In genomic region chr16:20498677-20499475, GRCm38 (mm10) we compare ENCODE assay signal across 8 mouse cellular contexts. TPM values are rescaled to one million over a fixed set of nuclear protein-coding genes. Genes with fewer than 3 reads are reported as not detected.
DNase-seq lines count a peak whose midpoint lies in the region; ATAC-seq and TF ChIP-seq lines count a peak whose summit lies in the region.

TSS of gene Eif2b5 (plus strand) at chr16:20498817.

- H3K27me3 ChIP-seq in forebrain, embryonic 10.5 days (ENCODE audit: poor library complexity, severe bottlenecking) = peaks cover 15% of the 10 kb centered on the region
- no peaks in the 10 kb centered on the region for H3K27me3 ChIP-seq in heart, embryonic 15.5 days
- no peaks in the 10 kb centered on the region for H3K27me3 ChIP-seq in liver, embryonic 14.5 days (ENCODE audit: control insufficient read depth, insufficient read depth, low read length)
- H3K27me3 ChIP-seq in neural tube, embryonic 11.5 days (ENCODE audit: control insufficient read depth, insufficient read depth, low read length) = peaks cover 4% of the 10 kb centered on the region; the same call in 1 of the 2 replicates
- no peaks in the 10 kb centered on the region for H3K27me3 ChIP-seq in stomach, postnatal 0 days (ENCODE audit: control insufficient read depth, insufficient read depth, low read length)

- DNase-seq in CD8-positive naive resting alpha-beta T cell, adult 2 months (ENCODE audit: low read depth in 2 of 2, low spot score in 2 of 2) = peak; percentile 79 to 82
- DNase-seq in c-Kit-positive CD71-negative TER-119-negative erythroid progenitor cells, embryonic 14.5 days (ENCODE audit: low read depth) = peak; percentile 83
- DNase-seq in forebrain, embryonic 10.5 days (ENCODE audit: extremely low spot score, low spot score) = peak; percentile 88
- peak; percentile 95 to 97 for DNase-seq in kidney, postnatal 25 days
- DNase-seq in liver, embryonic 14.5 days (ENCODE audit: low read depth in 3 of 3, low spot score in 3 of 3) = peak; percentile 82 to 86 (median 84)
- peak; percentile 88 for DNase-seq in neural tube, embryonic 11.5 days (ENCODE audit: low spot score)
- peak; percentile 94 for DNase-seq in stomach, postnatal 0 days (ENCODE audit: low spot score)

- TF ChIP-seq CTCF in liver, embryonic 14.5 days (IDR thresholded peaks at IDR 0.05; ENCODE audit: low read depth) = no peak
- TF ChIP-seq CTCF in stomach, postnatal 0 days (IDR thresholded peaks at IDR 0.05; ENCODE audit: low read depth) = peak; percentile 29; the same call in 1 of the 2 replicates

- H3K36me3 ChIP-seq in forebrain, embryonic 10.5 days (replicated peaks) = peaks cover 39% of the 10 kb centered on the region
- peaks cover 32% of the 10 kb centered on the region for H3K36me3 ChIP-seq in heart, embryonic 15.5 days
- peaks cover 27% of the 10 kb centered on the region for H3K36me3 ChIP-seq in liver, embryonic 14.5 days (replicated peaks; ENCODE audit: control insufficient read depth, insufficient read depth, low read depth)
- peaks cover 18% of the 10 kb centered on the region for H3K36me3 ChIP-seq in neural tube, embryonic 11.5 days (ENCODE audit: control insufficient read depth, insufficient read depth, low read length)
- H3K36me3 ChIP-seq in stomach, postnatal 0 days (ENCODE audit: control insufficient read depth, insufficient read depth, low read length) = peaks cover 18% of the 10 kb centered on the region

- peak within 1 kb of the TSS; percentile 94 for H3K9ac ChIP-seq in heart, embryonic 15.5 days
- H3K9ac ChIP-seq in liver, embryonic 14.5 days (replicated peaks) = peak within 1 kb of the TSS; percentile 69
- H3K9ac ChIP-seq in neural tube, embryonic 11.5 days (ENCODE audit: low read length) = peak within 1 kb of the TSS; percentile 94
- peak within 1 kb of the TSS; percentile 91 for H3K9ac ChIP-seq in stomach, postnatal 0 days (ENCODE audit: low read length)

- H3K4me3 ChIP-seq in forebrain, embryonic 10.5 days = peak within 1 kb of the TSS; percentile 86
- peak within 1 kb of the TSS; percentile 86 for H3K4me3 ChIP-seq in heart, embryonic 15.5 days
- peak within 1 kb of the TSS; percentile 81 to 96 for H3K4me3 ChIP-seq in liver, embryonic 14.5 days (ENCODE audit: insufficient read depth in 1 of 2, low read depth in 2 of 2, low read length in 2 of 2)
- peak within 1 kb of the TSS; percentile 89 for H3K4me3 ChIP-seq in neural tube, embryonic 11.5 days (ENCODE audit: low read depth, low read length)
- H3K4me3 ChIP-seq in stomach, postnatal 0 days (ENCODE audit: low read depth, low read length) = peak within 1 kb of the TSS; percentile 85

- H3K4me2 ChIP-seq in heart, embryonic 15.5 days = peak within 1 kb of the TSS; percentile 83
- H3K4me2 ChIP-seq in liver, embryonic 14.5 days (ENCODE audit: low read depth) = peak within 1 kb of the TSS; percentile 83
- peak within 1 kb of the TSS; percentile 75 for H3K4me2 ChIP-seq in neural tube, embryonic 11.5 days (ENCODE audit: low read depth)
- peak within 1 kb of the TSS; percentile 76 for H3K4me2 ChIP-seq in stomach, postnatal 0 days (replicated peaks; ENCODE audit: low read depth)

- no peak for TF ChIP-seq EP300 in liver, embryonic 14.5 days (IDR thresholded peaks at IDR 0.05; ENCODE audit: low read depth)
- no peak for TF ChIP-seq EP300 in stomach, postnatal 0 days (optimal IDR thresholded peaks at IDR 0.05)

- ATAC-seq in heart, embryonic 15.5 days (replicated peaks; ENCODE audit: insufficient number of reproducible peaks, insufficient read depth, low FRiP score, low read depth) = peak; percentile 93
- ATAC-seq in liver, embryonic 14.5 days (ENCODE audit: insufficient read depth) = peak; percentile 90
- peak; percentile 92 for ATAC-seq in neural tube, embryonic 11.5 days (ENCODE audit: insufficient read depth, low FRiP score, low TSS enrichment)
- ATAC-seq in stomach, postnatal 0 days (ENCODE audit: low FRiP score, low TSS enrichment) = peak; percentile 94

- H3K9me3 ChIP-seq in forebrain, embryonic 10.5 days = no peaks in the 10 kb centered on the region
- no peaks in the 10 kb centered on the region for H3K9me3 ChIP-seq in heart, embryonic 15.5 days (replicated peaks)
- no peaks in the 10 kb centered on the region for H3K9me3 ChIP-seq in liver, embryonic 14.5 days (ENCODE audit: control insufficient read depth, low read length)
- no peaks in the 10 kb centered on the region for H3K9me3 ChIP-seq in neural tube, embryonic 11.5 days (ENCODE audit: control insufficient read depth, low read length)
- H3K9me3 ChIP-seq in stomach, postnatal 0 days (ENCODE audit: control insufficient read depth, low read length) = no peaks in the 10 kb centered on the region

- H3K4me1 ChIP-seq in forebrain, embryonic 10.5 days = peaks cover 26% of the 10 kb centered on the region
- H3K4me1 ChIP-seq in heart, embryonic 15.5 days (replicated peaks) = peaks cover 15% of the 10 kb centered on the region
- peaks cover 4 to 18% of the 10 kb centered on the region in 2 experiments; a peak in 3 of 4 replicates for H3K4me1 ChIP-seq in liver, embryonic 14.5 days (replicated peaks; ENCODE audit: control insufficient read depth in 2 of 2, insufficient read depth in 2 of 2, low read length in 1 of 2)
- H3K4me1 ChIP-seq in neural tube, embryonic 11.5 days (ENCODE audit: control insufficient read depth, insufficient read depth, low read length) = 0 out of 2 replicates have a peak, but pooled peaks cover 4% of the 10 kb centered on the region
- no peaks in the 10 kb centered on the region; the same call in 1 of the 2 replicates for H3K4me1 ChIP-seq in stomach, postnatal 0 days (replicated peaks; ENCODE audit: control insufficient read depth, insufficient read depth)

- peak within 1 kb of the TSS; percentile 93 for H3K27ac ChIP-seq in forebrain, embryonic 10.5 days
- H3K27ac ChIP-seq in heart, embryonic 15.5 days = peak within 1 kb of the TSS; percentile 80
- H3K27ac ChIP-seq in liver, embryonic 14.5 days = peak within 1 kb of the TSS; percentile 3; the same call in 1 of the 2 replicates
- peak within 1 kb of the TSS; percentile 56; the same call in 1 of the 2 replicates for H3K27ac ChIP-seq in neural tube, embryonic 11.5 days (ENCODE audit: low read depth, low read length)
- H3K27ac ChIP-seq in stomach, postnatal 0 days (replicated peaks) = peak within 1 kb of the TSS; percentile 85

- under 1% methylated on average over 49 of the region's 49 CpGs for WGBS in forebrain, embryonic 10.5 days
- WGBS in heart, embryonic 15.5 days = under 1% methylated on average over 49 of the region's 49 CpGs
- under 1% methylated on average over 49 of the region's 49 CpGs for WGBS in liver, embryonic 14.5 days (ENCODE audit: insufficient replicate concordance)
- WGBS in neural tube, embryonic 11.5 days = under 1% methylated on average over 49 of the region's 49 CpGs
- under 1% methylated on average over 49 of the region's 49 CpGs for WGBS in stomach, postnatal 0 days

RNA-seq across cellular contexts. Expression of gene Eif2b5, which starts in this region (rescaled TPM):
- 158 and 160 TPM in 2 replicates for polyA plus RNA-seq in forebrain, embryonic 10.5 days (2016; fragmentation: Nextera tagmentation; extraction: Ambion mirVana)
- 66.6 and 75.9 TPM in 2 replicates for polyA plus RNA-seq in heart, embryonic 15.5 days (2015; fragmentation: Nextera tagmentation; extraction: Ambion mirVana)
- 19.6 and 23.3 TPM in 2 replicates for polyA plus RNA-seq in liver, embryonic 14.5 days (2012; rRNA removed)
- 39.0 and 44.1 TPM in 2 replicates for polyA plus RNA-seq in liver, embryonic 14.5 days (2014; fragmentation: Nextera tagmentation; extraction: Ambion mirVana)
- 130 and 137 TPM in 2 replicates for polyA plus RNA-seq in neural tube, embryonic 11.5 days (2014; fragmentation: Nextera tagmentation; extraction: Ambion mirVana)
- 58.2 and 58.7 TPM in 2 replicates for polyA plus RNA-seq in stomach, postnatal 0 days (2015; fragmentation: Nextera tagmentation; extraction: Ambion mirVana)

Comparison
In these comparisons a context has a peak if more than half of its experiments do, and no peak if none do; other contexts are left out.
1. Peak in every context shown above with its lines: DNase-seq, ATAC-seq, H3K4me3 ChIP-seq and H3K27ac ChIP-seq.
2. H3K27ac ChIP-seq: peak in every context shown above with its lines; median percentile 93 in forebrain, embryonic 10.5 days; 85 in stomach, postnatal 0 days; 80 in heart, embryonic 15.5 days; 56 in neural tube, embryonic 11.5 days; 3 in liver, embryonic 14.5 days.